9 mouse cellular contexts compared by ENCODE assay signal in genomic region chr1:154180952-154181351, GRCm38 (mm10). TPM values are rescaled to one million over a fixed set of nuclear protein-coding genes. Genes with fewer than 3 reads are reported as not detected.
DNase-seq lines count a peak whose midpoint lies in the region; ATAC-seq and TF ChIP-seq lines count a peak whose summit lies in the region.
"Had no signal": no experiment of that assay in that cellular context is flagged by ENCODE, and none has a peak within 500 bp of the region (broad histone marks: within the 10 kb centered on the region; RNA-seq: fewer than 3 reads in every experiment).

No protein-coding gene starts in this region.

- no peaks in the 10 kb centered on the region; the same call in 1 of the 2 replicates for H3K9me3 ChIP-seq in G1E (replicated peaks)
- H3K9me3 ChIP-seq in forebrain, embryonic 14.5 days (replicated peaks; ENCODE audit: control insufficient read depth, low read length), result no peaks in the 10 kb centered on the region
- H3K9me3 ChIP-seq in hindbrain, embryonic 10.5 days, result 0 out of 2 replicates have a peak, but pooled peaks cover 2% of the 10 kb centered on the region
- H3K9me3 ChIP-seq in lung, embryonic 16.5 days (ENCODE audit: control insufficient read depth, low read length), result no peaks in the 10 kb centered on the region
- H3K9me3 ChIP-seq: liver, embryonic 15.5 days had no signal

- peak; percentile 34; the same call in 1 of the 2 replicates for ATAC-seq in G1E (ENCODE audit: extremely low read depth, insufficient number of reproducible peaks, low FRiP score, poor library complexity, severe bottlenecking)
- ATAC-seq in cerebellum, adult (ENCODE audit: insufficient number of reproducible peaks, low FRiP score, low TSS enrichment), result peak; percentile 71
- ATAC-seq in forebrain, embryonic 14.5 days, result peak; percentile 96
- ATAC-seq in lung, embryonic 16.5 days (ENCODE audit: low read depth), result peak; percentile 82

- no peak overlapping the region for H3K4me3 ChIP-seq in G1E (ENCODE audit: low read depth, low read length)
- H3K4me3 ChIP-seq in forebrain, embryonic 14.5 days (ENCODE audit: low read depth, low read length), result no peak overlapping the region
- H3K4me3 ChIP-seq in hindbrain, embryonic 10.5 days, result no peak overlapping the region
- H3K4me3 ChIP-seq in lung, embryonic 16.5 days (ENCODE audit: low read length), result no peak overlapping the region
- H3K4me3 ChIP-seq: liver, embryonic 15.5 days had no signal

- no peaks in the 10 kb centered on the region for H3K36me3 ChIP-seq in G1E (replicated peaks)
- no peaks in the 10 kb centered on the region for H3K36me3 ChIP-seq in forebrain, embryonic 14.5 days (ENCODE audit: control insufficient read depth, insufficient read depth, low read length)
- no peaks in the 10 kb centered on the region for H3K36me3 ChIP-seq in hindbrain, embryonic 10.5 days
- no peaks in the 10 kb centered on the region for H3K36me3 ChIP-seq in lung, embryonic 16.5 days (ENCODE audit: control insufficient read depth, insufficient read depth, low read length)
- H3K36me3 ChIP-seq: liver, embryonic 15.5 days had no signal

- no peaks in the 10 kb centered on the region for H3K27me3 ChIP-seq in G1E (ENCODE audit: insufficient read depth, low read length)
- H3K27me3 ChIP-seq in forebrain, embryonic 14.5 days (replicated peaks; ENCODE audit: control insufficient read depth, insufficient read depth, low read length), result no peaks in the 10 kb centered on the region
- no peaks in the 10 kb centered on the region for H3K27me3 ChIP-seq in hindbrain, embryonic 10.5 days (ENCODE audit: insufficient read depth, poor library complexity, severe bottlenecking)
- H3K27me3 ChIP-seq in lung, embryonic 16.5 days (ENCODE audit: control insufficient read depth, insufficient read depth, low read depth, low read length), result no peaks in the 10 kb centered on the region
- H3K27me3 ChIP-seq: liver, embryonic 15.5 days had no signal

- no peak for TF ChIP-seq CTCF in G1E (IDR thresholded peaks at IDR 0.05; ENCODE audit: low read depth, low read length)

- no peak overlapping the region for H3K4me2 ChIP-seq in forebrain, embryonic 14.5 days (ENCODE audit: low read length)
- H3K4me2 ChIP-seq in lung, embryonic 16.5 days (ENCODE audit: low read depth, low read length), result no peak overlapping the region
- H3K4me2 ChIP-seq: liver, embryonic 15.5 days had no signal

- no peaks in the 10 kb centered on the region for H3K4me1 ChIP-seq in G1E (ENCODE audit: insufficient read depth, low read depth, low read length)
- no peaks in the 10 kb centered on the region for H3K4me1 ChIP-seq in forebrain, embryonic 14.5 days (ENCODE audit: control insufficient read depth, insufficient read depth, low read length)
- H3K4me1 ChIP-seq in hindbrain, embryonic 10.5 days (replicated peaks), result no peaks in the 10 kb centered on the region
- H3K4me1 ChIP-seq in lung, embryonic 16.5 days (replicated peaks; ENCODE audit: control insufficient read depth, insufficient read depth, low read length), result no peaks in the 10 kb centered on the region
- H3K4me1 ChIP-seq: liver, embryonic 15.5 days had no signal

- peak; percentile 4 for DNase-seq in G1E (ENCODE audit: low spot score)
- peak; percentile 92 for DNase-seq in forebrain, embryonic 14.5 days (ENCODE audit: low spot score)
- DNase-seq in hindbrain, embryonic 10.5 days (ENCODE audit: low spot score), result peak; percentile 77
- DNase-seq in layer of hippocampus, adult 8-10 months (ENCODE audit: low spot score in 2 of 2), result peak; percentile 73 to 86
- peak; percentile 91 for DNase-seq in retina, embryonic 14.5 days (ENCODE audit: low spot score)
- DNase-seq in thymus, postnatal 36 days, result peak; percentile 45 to 49

- no peak overlapping the region for H3K9ac ChIP-seq in forebrain, embryonic 14.5 days (ENCODE audit: low read length)
- H3K9ac ChIP-seq in lung, embryonic 16.5 days (ENCODE audit: low read length), result no peak overlapping the region
- H3K9ac ChIP-seq: liver, embryonic 15.5 days had no signal

- 31% methylated on average over 2 of the region's 2 CpGs for WGBS in forebrain, embryonic 14.5 days
- WGBS in hindbrain, embryonic 10.5 days, result 46% methylated on average over 2 of the region's 2 CpGs
- 30% methylated on average over 2 of the region's 2 CpGs for WGBS in lung, embryonic 16.5 days

- H3K27ac ChIP-seq in forebrain, embryonic 14.5 days (ENCODE audit: low read depth, low read length), result no peak overlapping the region
- no peak overlapping the region for H3K27ac ChIP-seq in hindbrain, embryonic 10.5 days
- H3K27ac ChIP-seq in lung, embryonic 16.5 days (ENCODE audit: low read length), result no peak overlapping the region
- H3K27ac ChIP-seq: liver, embryonic 15.5 days had no signal

RNA-seq across cellular contexts. Expression of gene Zfp648, which starts 20.0 kb away (rescaled TPM):
- total RNA-seq in G1E (2014; fragmentation: Nextera tagmentation) (not detected in 2 replicates), G1E (2017) (0.05 TPM in 1 of 2 replicates, not detected in the other)
- not detected in 2 replicates for polyA plus RNA-seq in G1E (2012)
- polyA plus RNA-seq in forebrain, embryonic 14.5 days (2014; fragmentation: Nextera tagmentation; extraction: Ambion mirVana), result 0.30 and 0.41 TPM in 2 replicates
- 0.11 TPM in 1 of 2 replicates, not detected in the other for polyA plus RNA-seq in hindbrain, embryonic 10.5 days (2016; fragmentation: Nextera tagmentation; extraction: Ambion mirVana)
- under 1 TPM; 0.33 to 0.70 (median 0.58) TPM for total RNA-seq in layer of hippocampus, adult 8-10 months (2022)
- polyA plus RNA-seq in lung, embryonic 16.5 days (2015; fragmentation: Nextera tagmentation; extraction: Ambion mirVana), result 0.25 and 0.33 TPM in 2 replicates
- polyA plus RNA-seq: liver, embryonic 15.5 days had no signal

Comparison
In these comparisons a context has a peak if more than half of its experiments do, and no peak if none do; other contexts are left out.
1. ATAC-seq: peak in every context shown above with its lines; median percentile 96 in forebrain, embryonic 14.5 days; 82 in lung, embryonic 16.5 days; 71 in cerebellum, adult; 34 in G1E.
2. DNase-seq: peak in every context shown above with its lines; median percentile 92 in forebrain, embryonic 14.5 days; 91 in retina, embryonic 14.5 days; 80 in layer of hippocampus, adult 8-10 months; 77 in hindbrain, embryonic 10.5 days; 47 in thymus, postnatal 36 days; 4 in G1E.